ENCODE assay signal across 31 mouse cellular contexts in the genomic region with DNA sequence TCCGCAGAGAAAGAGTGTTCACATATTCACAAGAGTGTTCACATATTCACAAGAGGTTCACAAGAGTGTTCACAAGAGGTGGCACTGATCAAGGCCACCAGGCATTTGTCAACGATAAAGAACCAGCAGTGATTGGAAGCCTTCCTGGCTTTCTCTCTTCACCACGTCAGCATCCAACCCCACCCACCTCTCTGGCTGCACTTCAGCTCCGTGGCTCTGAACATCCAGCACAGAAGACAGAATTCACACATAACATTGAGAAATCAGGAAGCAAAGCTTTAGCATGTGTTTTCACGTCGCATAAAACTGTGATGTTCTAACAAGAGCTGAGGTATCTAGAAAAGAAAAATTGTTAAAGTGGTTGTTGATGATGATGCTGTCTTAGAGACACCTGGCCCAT. TPM values are rescaled to one million over a fixed set of nuclear protein-coding genes. Genes with fewer than 3 reads are reported as not detected.
A peak's percentile ranks its signal among the peaks of the same experiment; 100 is the strongest.
DNase-seq lines count a peak whose midpoint lies in the region; ATAC-seq and TF ChIP-seq lines count a peak whose summit lies in the region.
"Had no signal": no experiment of that assay in that cellular context is flagged by ENCODE, and none has a peak within 500 bp of the region (broad histone marks: within the 10 kb centered on the region; RNA-seq: fewer than 3 reads in every experiment).

No protein-coding gene starts in this region.

- no peaks in the 10 kb centered on the region for H3K36me3 ChIP-seq in kidney, adult 2 months (ENCODE audit: control insufficient read depth, insufficient read depth, low read length)
- H3K36me3 ChIP-seq: embryonic facial prominence, embryonic 12.5 days; hindbrain, embryonic 15.5 days; limb, embryonic 13.5 days; lung, embryonic 15.5 days; midbrain, embryonic 10.5 days; midbrain, embryonic 15.5 days; neural tube, embryonic 15.5 days had no signal

- no peaks in the 10 kb centered on the region for H3K27me3 ChIP-seq in kidney, adult 2 months (replicated peaks; ENCODE audit: control insufficient read depth, insufficient read depth, low read length)
- H3K27me3 ChIP-seq: CH12.LX; embryonic facial prominence, embryonic 12.5 days; hindbrain, embryonic 15.5 days; limb, embryonic 13.5 days; lung, embryonic 15.5 days; midbrain, embryonic 15.5 days; neural tube, embryonic 15.5 days had no signal

- ATAC-seq in frontal cortex, adult (ENCODE audit: low TSS enrichment), result peak; percentile 90
- ATAC-seq: activated CD4-positive, CD25-positive, alpha-beta regulatory T cell, adult 4 months; forebrain, embryonic 14.5 days; inflammation-experienced regulatory T-cells, adult 6 months; midbrain, embryonic 15.5 days had no signal

- no peak for TF ChIP-seq POLR2A in kidney, adult 2 months (IDR thresholded peaks at IDR 0.05; ENCODE audit: low read depth, low read length)

- 78% methylated on average over 6 of the region's 6 CpGs for WGBS in kidney, adult 2 months

- no peak overlapping the region for H3K4me3 ChIP-seq in kidney, adult 2 months (ENCODE audit: insufficient read depth, low read depth, low read length)
- H3K4me3 ChIP-seq: embryonic facial prominence, embryonic 12.5 days; heart, adult 2 months; hindbrain, embryonic 15.5 days; limb, embryonic 13.5 days; lung, embryonic 15.5 days; midbrain, embryonic 10.5 days; midbrain, embryonic 15.5 days; neural tube, embryonic 15.5 days had no signal

- H3K4me1 ChIP-seq in kidney, adult 2 months (ENCODE audit: control insufficient read depth, insufficient read depth, low read length), result peaks cover 3% of the 10 kb centered on the region; the same call in 1 of the 2 replicates
- H3K4me1 ChIP-seq: embryonic facial prominence, embryonic 12.5 days; hindbrain, embryonic 15.5 days; limb, embryonic 13.5 days; lung, embryonic 15.5 days; midbrain, embryonic 10.5 days; midbrain, embryonic 15.5 days; neural tube, embryonic 15.5 days had no signal

- TF ChIP-seq CTCF in kidney, adult 2 months (conservative IDR thresholded peaks at IDR 0.05; ENCODE audit: insufficient read depth, insufficient read length, low read depth, low read length), result no peak

- H3K27ac ChIP-seq in kidney, adult 2 months (ENCODE audit: insufficient read depth, low read depth, low read length), result no peak overlapping the region
- H3K27ac ChIP-seq: embryonic facial prominence, embryonic 12.5 days; heart, adult 2 months; hindbrain, embryonic 15.5 days; limb, embryonic 13.5 days; lung, embryonic 15.5 days; midbrain, embryonic 10.5 days; midbrain, embryonic 15.5 days; neural tube, embryonic 15.5 days had no signal

- DNase-seq in frontal cortex, postnatal 14 days (ENCODE audit: low spot score in 2 of 2), result no peak
- DNase-seq in layer of hippocampus, adult 9-11 months, result peak; percentile 22
- DNase-seq in layer of hippocampus, postnatal 10 days (ENCODE audit: low spot score in 2 of 2), result no peak
- peak; percentile 71 for DNase-seq in brain, adult 2 months (ENCODE audit: low read depth, low spot score)
- peak; percentile 37 to 43 for DNase-seq in right cerebral cortex, postnatal 10 days (ENCODE audit: low spot score in 2 of 2)
- DNase-seq in ovary, postnatal 14 days (ENCODE audit: low spot score), result no peak
- DNase-seq in kidney, adult 2 months, result no peak
- DNase-seq: adrenal gland, adult 2 months; adrenal gland, postnatal 36 days; cerebellum, adult 8-10 months; cerebellum, postnatal 36 days; kidney, adult 18-20 months; kidney, postnatal 36 days; thymus, postnatal 4 days had no signal

RNA-seq across cellular contexts. Expression of gene Map3k7cl, which starts 10.4 kb away (rescaled TPM):
- total RNA-seq in layer of hippocampus, postnatal 10 days (2021), result under 1 TPM; 0.54 to 0.85 TPM
- polyA plus RNA-seq in kidney, adult 2 months (2012; rRNA removed), result 33.0 and 37.0 TPM in 2 replicates
- total RNA-seq: ES-E14; hematopoietic stem cell, adult 5-6 weeks; megakaryocyte progenitor cell, adult 5-6 weeks had no signal
- polyA plus RNA-seq: activated CD4-positive, CD25-positive, alpha-beta regulatory T cell, adult 4 months; embryonic facial prominence, embryonic 12.5 days; forebrain, embryonic 14.5 days; hindbrain, embryonic 15.5 days; inflammation-experienced regulatory T-cells, adult 6 months; liver, embryonic 11.5 days; midbrain, embryonic 10.5 days had no signal

Comparison
In these comparisons a context has a peak if more than half of its experiments do, and no peak if none do; other contexts are left out.
1. DNase-seq: peak in layer of hippocampus, adult 9-11 months (single experiment), brain, adult 2 months (single experiment) and right cerebral cortex, postnatal 10 days (2 of 2); none in frontal cortex, postnatal 14 days (0 of 2), layer of hippocampus, postnatal 10 days (0 of 2), ovary, postnatal 14 days (single experiment) and kidney, adult 2 months (single experiment).